ENCODE assay signal across 8 mouse cellular contexts in the genomic region with DNA sequence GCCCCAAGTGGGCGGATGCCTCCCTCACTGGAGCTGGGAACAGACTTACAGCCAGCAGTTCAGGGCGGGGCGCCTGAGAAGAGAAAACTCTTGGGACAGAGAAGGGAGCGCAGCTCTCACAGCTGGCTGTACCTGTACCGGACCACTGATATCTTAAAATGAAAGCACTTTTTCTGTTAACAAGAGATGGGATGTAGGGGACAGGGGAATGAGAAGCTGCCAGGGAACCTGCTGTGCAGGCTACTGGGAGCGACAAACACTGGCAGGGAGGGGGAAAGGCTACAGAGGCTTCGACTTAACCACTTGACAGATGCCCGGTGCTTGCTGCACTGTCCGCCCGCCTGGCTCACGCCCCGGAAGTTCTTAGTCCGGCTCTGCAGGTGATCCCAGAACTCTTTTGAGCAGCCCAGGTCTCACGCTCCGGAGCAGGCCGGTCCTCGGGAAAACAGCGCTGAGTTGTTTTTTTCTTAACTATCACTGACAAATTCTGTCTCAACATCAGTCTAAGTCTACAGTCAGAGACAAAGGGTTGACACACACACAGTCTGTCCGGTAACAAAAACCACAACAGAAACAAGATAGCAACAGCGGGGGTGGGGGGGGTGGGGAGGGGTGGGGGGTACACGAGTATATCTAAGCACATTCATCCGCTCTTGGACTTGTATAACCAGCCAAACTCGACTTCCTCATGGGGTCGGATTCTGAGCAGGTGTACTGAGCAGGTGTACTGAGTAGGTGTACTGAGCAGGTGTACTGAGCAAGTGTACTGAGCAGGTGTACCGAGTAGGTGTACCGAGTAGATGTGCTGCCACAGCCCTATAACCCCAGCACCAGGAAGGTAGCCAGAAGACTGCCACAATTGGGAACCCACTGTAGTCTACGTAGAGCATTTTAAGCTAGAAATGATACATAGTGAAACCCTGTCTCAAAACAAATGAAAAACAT. TPM values are rescaled to one million over a fixed set of nuclear protein-coding genes. Genes with fewer than 3 reads are reported as not detected.
A peak's percentile ranks its signal among the peaks of the same experiment; 100 is the strongest.
DNase-seq lines count a peak whose midpoint lies in the region; ATAC-seq and TF ChIP-seq lines count a peak whose summit lies in the region.

No protein-coding gene starts in this region.

- H3K36me3 ChIP-seq in embryonic facial prominence, embryonic 14.5 days (ENCODE audit: control insufficient read depth, insufficient read depth, low read length): no peaks in the 10 kb centered on the region
- no peaks in the 10 kb centered on the region for H3K36me3 ChIP-seq in hindbrain, embryonic 16.5 days (ENCODE audit: control insufficient read depth, insufficient read depth, low read length)
- no peaks in the 10 kb centered on the region for H3K36me3 ChIP-seq in stomach, embryonic 14.5 days (ENCODE audit: control insufficient read depth, insufficient read depth, low read length)

- peak overlapping the region; percentile 39 for H3K4me2 ChIP-seq in embryonic facial prominence, embryonic 14.5 days (ENCODE audit: low read depth, low read length)
- H3K4me2 ChIP-seq in hindbrain, embryonic 16.5 days (ENCODE audit: low read length): peak overlapping the region; percentile 55
- peak overlapping the region; percentile 34 for H3K4me2 ChIP-seq in stomach, embryonic 14.5 days (replicated peaks; ENCODE audit: low read depth, low read length)

- intact Hi-C loops in gastrocnemius, adult 2 months (cut with DNase I): no loop called here

- peak overlapping the region; percentile 57 for H3K4me3 ChIP-seq in gastrocnemius, adult 2 months
- no peak overlapping the region for H3K4me3 ChIP-seq in embryonic facial prominence, embryonic 14.5 days (ENCODE audit: low read depth, low read length)
- peak overlapping the region; percentile 20; the same call in 1 of the 2 replicates for H3K4me3 ChIP-seq in hindbrain, embryonic 16.5 days (ENCODE audit: low read length)
- H3K4me3 ChIP-seq in stomach, embryonic 14.5 days (ENCODE audit: low read depth, low read length): no peak overlapping the region

- no peak for TF ChIP-seq CTCF in gastrocnemius, adult 2 months (IDR thresholded peaks at IDR 0.05)

- ATAC-seq in embryonic facial prominence, embryonic 14.5 days (ENCODE audit: low read depth): peak; percentile 26; the same call in 1 of the 2 replicates
- no peak for ATAC-seq in hindbrain, embryonic 16.5 days
- no peak for ATAC-seq in stomach, embryonic 14.5 days (ENCODE audit: insufficient number of reproducible peaks, insufficient read depth, low FRiP score, low read depth)
- no peak for ATAC-seq in activated CD4-positive, CD25-positive, alpha-beta regulatory T cell, adult 4 months

- WGBS in embryonic facial prominence, embryonic 14.5 days: 19% methylated on average over 27 of the region's 27 CpGs
- 21% methylated on average over 27 of the region's 27 CpGs for WGBS in hindbrain, embryonic 16.5 days
- 16% methylated on average over 27 of the region's 27 CpGs for WGBS in stomach, embryonic 14.5 days

- peak overlapping the region; percentile 41 for H3K27ac ChIP-seq in gastrocnemius, adult 2 months
- no peak overlapping the region for H3K27ac ChIP-seq in embryonic facial prominence, embryonic 14.5 days (replicated peaks; ENCODE audit: low read depth, low read length)
- H3K27ac ChIP-seq in hindbrain, embryonic 16.5 days (ENCODE audit: low read depth, low read length): no peak overlapping the region
- H3K27ac ChIP-seq in stomach, embryonic 14.5 days (ENCODE audit: low read length): no peak overlapping the region

- DNase-seq in gastrocnemius, adult 2 months: no peak
- no peak for DNase-seq in gastrocnemius, postnatal 10 days
- peak; percentile 27 for DNase-seq in embryonic facial prominence, embryonic 14.5 days (ENCODE audit: low spot score)
- DNase-seq in lung, postnatal 25 days (ENCODE audit: low spot score): peak; percentile 38
- DNase-seq in testis, postnatal 14 days (ENCODE audit: low spot score): no peak

- H3K4me1 ChIP-seq in embryonic facial prominence, embryonic 14.5 days (ENCODE audit: control insufficient read depth, insufficient read depth, low read length): 0 out of 2 replicates have a peak, but pooled peaks cover 3% of the 10 kb centered on the region
- peaks cover 5% of the 10 kb centered on the region for H3K4me1 ChIP-seq in hindbrain, embryonic 16.5 days (ENCODE audit: control insufficient read depth, insufficient read depth, low read depth, low read length)
- H3K4me1 ChIP-seq in stomach, embryonic 14.5 days (ENCODE audit: control insufficient read depth, insufficient read depth, low read length): 0 out of 2 replicates have a peak, but pooled peaks cover 3% of the 10 kb centered on the region

- H3K9ac ChIP-seq in embryonic facial prominence, embryonic 14.5 days (ENCODE audit: low read depth, low read length): 0 out of 2 replicates have a peak overlapping the region, but pooled peaks have one; percentile 22
- peak overlapping the region; percentile 36; the same call in 1 of the 2 replicates for H3K9ac ChIP-seq in hindbrain, embryonic 16.5 days (ENCODE audit: low read depth, low read length)
- H3K9ac ChIP-seq in stomach, embryonic 14.5 days (replicated peaks; ENCODE audit: low read depth, low read length): no peak overlapping the region

- no peaks in the 10 kb centered on the region for H3K9me3 ChIP-seq in embryonic facial prominence, embryonic 14.5 days (ENCODE audit: control insufficient read depth, low read length)
- H3K9me3 ChIP-seq in hindbrain, embryonic 16.5 days (ENCODE audit: control insufficient read depth, low read length): no peaks in the 10 kb centered on the region
- no peaks in the 10 kb centered on the region for H3K9me3 ChIP-seq in stomach, embryonic 14.5 days (ENCODE audit: control insufficient read depth, low read depth, low read length)

- peaks cover 4% of the 10 kb centered on the region; the same call in 1 of the 2 replicates for H3K27me3 ChIP-seq in embryonic facial prominence, embryonic 14.5 days (replicated peaks; ENCODE audit: control insufficient read depth, insufficient read depth, low read length)
- no peaks in the 10 kb centered on the region for H3K27me3 ChIP-seq in hindbrain, embryonic 16.5 days (replicated peaks; ENCODE audit: control insufficient read depth, insufficient read depth, low read length)
- no peaks in the 10 kb centered on the region for H3K27me3 ChIP-seq in stomach, embryonic 14.5 days (ENCODE audit: control insufficient read depth, insufficient read depth, low read length)

RNA-seq across cellular contexts. Expression of a gene that starts 2.0 kb away (rescaled TPM):
- total RNA-seq in gastrocnemius, adult 2 months (2021): under 1 TPM; 0.51 to 0.92 TPM
- total RNA-seq in gastrocnemius, postnatal 10 days (2021): 1 to 10 TPM in 1 of 2 experiments, under 1 TPM in 1; 0.59 to 2.1 TPM
- 3.8 and 4.5 TPM in 2 replicates for polyA plus RNA-seq in embryonic facial prominence, embryonic 14.5 days (2014; fragmentation: Nextera tagmentation; extraction: Ambion mirVana)
- polyA plus RNA-seq in hindbrain, embryonic 16.5 days (2015; fragmentation: Nextera tagmentation; extraction: Ambion mirVana): 2.2 and 2.4 TPM in 2 replicates
- 5.3 and 7.2 TPM in 2 replicates for polyA plus RNA-seq in stomach, embryonic 14.5 days (2014; fragmentation: Nextera tagmentation; extraction: Ambion mirVana)
- polyA plus RNA-seq in activated CD4-positive, CD25-positive, alpha-beta regulatory T cell, adult 4 months (2017; shearing (Covaris generic)): 100 to 1,000 TPM; 258 to 336 TPM

RNA-seq across cellular contexts. Expression of a gene that starts 2.0 kb away (rescaled TPM):
- total RNA-seq in gastrocnemius, adult 2 months (2021): not detected
- not detected for total RNA-seq in gastrocnemius, postnatal 10 days (2021)
- polyA plus RNA-seq in embryonic facial prominence, embryonic 14.5 days (2014; fragmentation: Nextera tagmentation; extraction: Ambion mirVana): not detected in 2 replicates
- not detected in 2 replicates for polyA plus RNA-seq in hindbrain, embryonic 16.5 days (2015; fragmentation: Nextera tagmentation; extraction: Ambion mirVana)
- polyA plus RNA-seq in stomach, embryonic 14.5 days (2014; fragmentation: Nextera tagmentation; extraction: Ambion mirVana): not detected in 2 replicates
- polyA plus RNA-seq in activated CD4-positive, CD25-positive, alpha-beta regulatory T cell, adult 4 months (2017; shearing (Covaris generic)): not detected

RNA-seq across cellular contexts. Expression of a gene that starts 32.9 kb away (rescaled TPM):
- under 1 TPM; 0.31 to 0.53 TPM for total RNA-seq in gastrocnemius, adult 2 months (2021)
- 1 to 10 TPM; 1.9 to 2.3 TPM for total RNA-seq in gastrocnemius, postnatal 10 days (2021)
- polyA plus RNA-seq in embryonic facial prominence, embryonic 14.5 days (2014; fragmentation: Nextera tagmentation; extraction: Ambion mirVana): 4.8 and 6.8 TPM in 2 replicates
- 1.1 TPM in 2 replicates for polyA plus RNA-seq in hindbrain, embryonic 16.5 days (2015; fragmentation: Nextera tagmentation; extraction: Ambion mirVana)
- polyA plus RNA-seq in stomach, embryonic 14.5 days (2014; fragmentation: Nextera tagmentation; extraction: Ambion mirVana): 1.4 and 2.2 TPM in 2 replicates
- polyA plus RNA-seq in activated CD4-positive, CD25-positive, alpha-beta regulatory T cell, adult 4 months (2017; shearing (Covaris generic)): 10 to 100 TPM in 1 of 2 experiments, 1 to 10 TPM in 1; 9.2 to 11.7 TPM

RNA-seq across cellular contexts. Expression of a gene that starts 46.9 kb away (rescaled TPM):
- total RNA-seq in gastrocnemius, adult 2 months (2021): under 1 TPM; 0.66 to 0.84 TPM
- 10 to 100 TPM; 10.8 to 12.5 TPM for total RNA-seq in gastrocnemius, postnatal 10 days (2021)
- 74.9 and 96.4 TPM in 2 replicates for polyA plus RNA-seq in embryonic facial prominence, embryonic 14.5 days (2014; fragmentation: Nextera tagmentation; extraction: Ambion mirVana)
- polyA plus RNA-seq in hindbrain, embryonic 16.5 days (2015; fragmentation: Nextera tagmentation; extraction: Ambion mirVana): 22.2 and 29.8 TPM in 2 replicates
- polyA plus RNA-seq in stomach, embryonic 14.5 days (2014; fragmentation: Nextera tagmentation; extraction: Ambion mirVana): 116 and 117 TPM in 2 replicates
- 10 to 100 TPM; 38.7 to 48.2 TPM for polyA plus RNA-seq in activated CD4-positive, CD25-positive, alpha-beta regulatory T cell, adult 4 months (2017; shearing (Covaris generic))

RNA-seq across cellular contexts. Expression of a gene that starts 48.5 kb away (rescaled TPM):
- total RNA-seq in gastrocnemius, adult 2 months (2021): under 1 TPM in 1 of 2 experiments, not detected in 1; 0.17 TPM
- total RNA-seq in gastrocnemius, postnatal 10 days (2021): under 1 TPM; 0.16 to 0.86 TPM
- polyA plus RNA-seq in embryonic facial prominence, embryonic 14.5 days (2014; fragmentation: Nextera tagmentation; extraction: Ambion mirVana): 0.32 and 0.34 TPM in 2 replicates
- 0.07 TPM in 1 of 2 replicates, not detected in the other for polyA plus RNA-seq in hindbrain, embryonic 16.5 days (2015; fragmentation: Nextera tagmentation; extraction: Ambion mirVana)
- 0.31 and 0.33 TPM in 2 replicates for polyA plus RNA-seq in stomach, embryonic 14.5 days (2014; fragmentation: Nextera tagmentation; extraction: Ambion mirVana)
- polyA plus RNA-seq in activated CD4-positive, CD25-positive, alpha-beta regulatory T cell, adult 4 months (2017; shearing (Covaris generic)): 100 to 1,000 TPM; 157 to 159 TPM

Comparison
In these comparisons a context has a peak if more than half of its experiments do, and no peak if none do; other contexts are left out.
1. DNase-seq: peak in embryonic facial prominence, embryonic 14.5 days (single experiment) and lung, postnatal 25 days (single experiment); none in gastrocnemius, adult 2 months (single experiment), gastrocnemius, postnatal 10 days (single experiment) and testis, postnatal 14 days (single experiment).
2. H3K4me3 ChIP-seq: peak in gastrocnemius, adult 2 months (single experiment) and hindbrain, embryonic 16.5 days (single experiment); none in embryonic facial prominence, embryonic 14.5 days (single experiment) and stomach, embryonic 14.5 days (single experiment).
3. RNA of a gene that starts 2.0 kb away (polyA plus RNA-seq): 258 to 336 TPM in activated CD4-positive, CD25-positive, alpha-beta regulatory T cell, adult 4 months; 5.3 to 7.2 TPM in stomach, embryonic 14.5 days, 3.8 to 4.5 TPM in embryonic facial prominence, embryonic 14.5 days and 2.2 to 2.4 TPM in hindbrain, embryonic 16.5 days; every median in the first group is over 10 times any median in the second.
4. Peak in every context shown above with its lines, with median percentiles within 50 percentile points of each other: H3K4me2 ChIP-seq.